Mouse (Mus musculus) urinary bladder, postnatal 4 days (tissue): ENCODE data around the gene Syce1.
"Not testable (repeated sequence)": the region's sequence is repeated elsewhere in the genome, so short reads cannot be mapped to it uniquely, and the experiment has no call there.

Experiments used
- DNase-seq, 2 experiments: peaks; one replicate each; pipeline ENCODE4 v3.0.0; 2021 to 2022; ENCODE audit warnings: low spot score in 2 of 2

Syce1 gene

GRCm38 (mm10) chr7:140765888-140766739, 21.5 kb downstream of the Syce1 start:
- no peak for DNase-seq

DNA sequence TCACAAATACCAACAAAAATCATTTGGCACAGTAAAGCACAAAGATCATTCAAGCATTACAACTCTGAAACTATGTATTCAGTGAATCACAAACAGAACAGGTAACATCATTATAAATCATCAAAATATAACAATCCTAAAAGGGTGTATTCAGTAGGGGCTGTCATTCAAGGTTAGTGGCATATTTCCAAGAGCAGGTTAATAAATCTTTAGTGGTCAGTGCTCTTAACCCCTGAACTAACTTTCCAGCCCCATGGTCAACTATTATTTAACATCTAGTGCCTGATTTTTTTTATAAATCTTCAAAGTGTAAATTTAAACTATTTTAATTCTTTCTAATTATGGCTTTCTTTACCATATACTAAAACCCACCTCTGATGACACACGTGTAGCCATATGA, 22.3 kb downstream of the Syce1 start:
- not testable (repeated sequence) for DNase-seq

GRCm38 (mm10) chr7:140763447-140764020, 24.1 kb downstream of the Syce1 start, which contains the start of gene Cyp2e1:
Cyp2e1 (plus strand) TSS chr7:140763739.
- DNase-seq: no peak

- DNase-seq: no peak
These were observed 27.0 kb downstream of the Syce1 start for GRCm38 (mm10) chr7:140760647-140761046.

DNA sequence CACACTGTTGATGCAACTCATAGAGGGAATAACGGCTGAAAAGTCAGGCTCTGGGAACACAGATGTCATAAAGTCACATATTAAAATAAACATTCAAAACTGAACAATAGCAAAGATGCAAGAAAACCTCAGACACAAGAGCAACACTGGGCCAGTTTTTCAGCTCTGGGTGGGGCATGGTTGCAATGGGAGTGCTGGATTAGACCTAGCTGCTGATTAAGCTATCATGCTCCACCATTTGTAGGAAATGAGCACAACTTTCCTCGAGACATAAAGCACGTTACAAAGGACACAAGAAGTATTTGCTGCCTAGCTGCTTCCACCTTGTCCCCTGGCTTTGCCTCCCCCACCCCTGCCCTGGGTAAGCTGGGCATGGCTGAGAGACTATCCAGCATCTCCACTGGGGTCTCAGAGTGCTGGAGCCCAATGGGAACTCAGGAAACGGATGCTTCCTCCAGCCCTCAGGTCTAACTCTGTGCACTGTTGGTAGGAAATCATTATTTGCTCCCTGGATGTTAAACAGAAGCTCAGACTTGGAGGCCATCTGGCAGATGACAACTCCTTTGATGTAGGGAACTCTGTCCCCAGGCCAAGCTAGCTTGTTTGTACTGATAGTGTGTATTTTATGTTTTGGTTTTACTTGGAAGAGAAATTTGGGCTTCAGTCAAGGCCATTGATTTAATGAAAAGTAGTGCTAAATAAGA, 31.3 kb downstream of the Syce1 start:
- no peak for DNase-seq

DNA sequence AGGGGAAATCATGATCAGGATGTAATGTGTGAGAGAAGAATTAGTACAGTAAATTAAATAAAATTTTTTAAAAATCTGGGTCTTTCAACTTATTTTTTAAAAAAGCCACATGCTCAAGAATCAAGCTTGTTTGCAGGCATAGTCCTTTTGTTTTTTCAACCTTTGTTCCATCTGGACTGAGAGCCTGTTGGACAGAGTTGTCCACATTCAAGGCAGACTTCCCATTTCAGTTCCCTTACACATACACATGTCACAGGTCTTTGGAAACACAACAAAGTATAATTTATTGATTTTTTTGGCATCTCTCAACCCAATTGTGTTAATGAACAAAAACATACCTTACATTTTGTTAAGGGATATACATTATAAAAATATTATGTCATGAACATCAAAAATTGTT, 33.1 kb downstream of the Syce1 start:
- no peak for DNase-seq

- DNase-seq: no peak
These were observed 38.9 kb downstream of the Syce1 start for GRCm38 (mm10) chr7:140748827-140749160.

- DNase-seq: no peak
These were observed 39.4 kb downstream of the Syce1 start for GRCm38 (mm10) chr7:140748116-140748826.

DNA sequence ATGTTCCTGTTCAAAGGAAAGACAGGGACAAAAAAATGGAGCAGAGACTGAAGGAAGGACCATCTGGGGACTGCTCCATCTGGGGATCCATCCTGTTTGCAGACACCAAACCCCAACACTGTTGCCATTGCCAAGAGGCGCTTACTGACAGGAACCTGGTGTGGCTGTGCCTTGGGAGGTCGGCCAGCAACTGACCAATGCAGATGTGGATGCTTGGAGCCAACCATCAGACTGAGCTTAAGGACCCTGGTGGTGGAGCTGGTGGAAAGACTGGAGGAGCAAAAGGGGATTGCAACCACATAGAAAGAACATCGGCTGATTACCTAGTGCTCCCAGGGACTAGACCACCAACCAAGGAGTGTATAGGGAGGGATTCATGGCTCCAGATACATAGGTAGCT, 40.2 kb downstream of the Syce1 start:
- no peak for DNase-seq

- DNase-seq: no peak
These were observed 54.5 kb downstream of the Syce1 start for GRCm38 (mm10) chr7:140733162-140733561.
